Mouse (Mus musculus) c-Kit-positive CD71-positive TER-119-negative erythroid progenitor cells, embryonic 14.5 days (primary cell): Measurements from ENCODE around the gene Prr5l.

Experiments
- DNase-seq: peaks from one replicate; pipeline ENCODE4 v3.0.0-alpha.2; 2013; ENCODE audit warnings: low read depth

Prr5l gene

DNA sequence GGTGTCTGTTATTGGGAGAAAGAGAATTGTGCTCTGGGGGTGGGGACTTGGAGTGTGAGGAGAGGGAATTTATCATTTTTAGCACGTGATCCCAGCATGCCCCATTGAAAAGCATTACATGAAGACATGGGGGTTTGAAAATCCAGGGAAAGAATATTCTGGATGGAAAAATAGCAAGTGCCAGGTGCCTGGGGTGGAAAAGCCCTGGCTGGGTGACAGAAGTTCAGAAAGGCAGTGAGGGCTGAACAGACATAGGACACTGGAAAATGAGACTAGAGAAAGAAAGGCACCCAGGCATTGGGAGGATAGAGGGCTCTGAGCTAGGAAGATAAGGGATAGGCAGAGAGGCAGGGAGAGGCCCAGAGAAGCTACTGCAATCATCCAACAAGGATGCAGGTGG lies 62.0 kb downstream of the Prr5l start:
- DNase-seq: no peak

- no peak for DNase-seq
Measured at GRCm38 (mm10) chr2:101818986-101819764, 63.7 kb downstream of the Prr5l start.

- DNase-seq: no peak
Measured at GRCm38 (mm10) chr2:101816646-101817308, 66.0 kb downstream of the Prr5l start.

GRCm38 (mm10) chr2:101815250-101815934 lies 67.4 kb downstream of the Prr5l start:
- DNase-seq: no peak

DNA sequence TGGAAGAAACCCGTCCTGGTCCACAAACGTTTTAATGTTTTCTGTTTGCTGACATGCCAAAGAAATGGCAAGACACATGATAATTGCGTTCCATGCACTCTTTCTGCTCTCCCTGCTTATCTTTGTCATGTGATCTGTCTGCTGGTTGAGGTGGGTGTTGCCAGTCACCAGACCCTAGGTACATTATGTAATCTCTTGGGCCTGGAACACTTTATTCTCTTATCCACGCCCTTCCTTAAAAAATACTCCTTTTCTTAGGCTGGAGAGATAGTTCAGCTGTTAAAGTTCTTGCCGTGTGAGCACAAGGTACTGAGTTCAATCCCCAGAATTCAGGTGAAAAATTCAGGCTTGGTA lies 68.6 kb downstream of the Prr5l start:
- DNase-seq: no peak

GRCm38 (mm10) chr2:101813581-101814271 lies 69.1 kb downstream of the Prr5l start:
- DNase-seq: no peak

GRCm38 (mm10) chr2:101811925-101812324 lies 70.9 kb downstream of the Prr5l start:
- DNase-seq: no peak

DNA sequence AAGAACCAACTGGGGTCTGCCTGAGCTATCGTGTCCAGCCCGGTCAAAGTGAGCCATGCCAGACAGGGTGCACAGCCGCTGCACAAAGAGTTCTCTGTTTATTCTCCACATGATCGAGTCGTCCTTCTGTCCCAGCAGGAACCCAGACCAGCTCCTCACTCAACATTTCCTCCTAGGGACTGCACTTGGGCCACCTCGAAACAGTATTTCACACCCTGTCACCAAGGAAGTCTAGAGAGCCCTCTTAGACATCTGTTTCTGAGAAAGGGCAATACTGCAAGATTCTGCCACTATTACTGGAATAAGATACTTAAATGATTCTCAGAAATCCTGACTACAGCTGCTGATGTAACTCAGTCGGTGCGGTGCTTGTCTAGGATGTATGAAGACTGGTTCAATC lies 72.1 kb downstream of the Prr5l start:
- no peak for DNase-seq

DNA sequence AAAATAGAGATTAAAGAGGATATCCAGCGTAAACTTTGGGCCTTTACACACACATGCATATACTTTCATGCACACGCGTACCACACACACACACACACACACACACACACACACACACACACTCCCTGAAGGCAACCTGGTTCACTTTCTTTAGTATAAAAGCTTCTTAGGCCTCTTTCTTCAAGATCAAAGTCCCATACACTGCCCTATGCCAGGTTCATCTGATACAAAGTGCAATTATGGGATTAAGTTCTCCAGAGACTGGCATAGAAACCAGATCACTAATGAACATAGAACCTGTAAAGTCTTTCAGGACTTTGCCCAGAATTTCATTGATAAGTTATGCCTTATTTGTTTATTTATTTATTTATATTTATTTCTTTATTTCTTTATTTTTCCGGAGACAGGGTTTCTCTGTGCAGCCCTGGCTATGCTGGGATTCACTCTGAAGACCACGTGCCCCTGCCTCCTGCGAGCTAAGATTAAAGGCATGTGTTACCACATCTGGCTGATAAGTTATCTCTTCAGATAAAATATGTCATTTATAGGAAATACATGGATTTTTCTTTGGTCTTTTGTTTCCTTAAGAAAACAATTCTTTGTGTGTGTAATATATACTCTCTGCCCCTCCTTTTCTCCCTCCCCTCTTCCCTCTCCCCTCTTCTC lies 73.1 kb downstream of the Prr5l start:
- no peak for DNase-seq

DNA sequence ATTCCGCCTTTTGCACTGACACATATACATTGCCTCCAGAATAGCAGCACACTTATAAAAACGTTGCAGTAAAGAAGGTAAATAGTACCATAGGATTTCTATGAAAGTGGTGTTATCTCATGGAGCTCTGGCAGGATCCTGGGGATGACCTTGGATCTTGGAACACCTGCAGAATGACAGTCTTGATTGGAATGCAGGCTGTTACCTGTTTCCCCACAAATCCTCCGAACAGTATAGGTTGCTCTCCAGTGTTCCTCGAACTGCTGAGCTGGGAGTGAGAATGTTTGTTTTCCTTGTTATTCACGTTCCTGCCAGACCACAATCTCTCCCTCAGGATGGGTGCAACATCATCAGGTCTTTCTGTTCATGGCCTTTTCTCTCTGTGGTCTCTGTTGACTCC lies 75.1 kb downstream of the Prr5l start:
- no peak for DNase-seq

DNA sequence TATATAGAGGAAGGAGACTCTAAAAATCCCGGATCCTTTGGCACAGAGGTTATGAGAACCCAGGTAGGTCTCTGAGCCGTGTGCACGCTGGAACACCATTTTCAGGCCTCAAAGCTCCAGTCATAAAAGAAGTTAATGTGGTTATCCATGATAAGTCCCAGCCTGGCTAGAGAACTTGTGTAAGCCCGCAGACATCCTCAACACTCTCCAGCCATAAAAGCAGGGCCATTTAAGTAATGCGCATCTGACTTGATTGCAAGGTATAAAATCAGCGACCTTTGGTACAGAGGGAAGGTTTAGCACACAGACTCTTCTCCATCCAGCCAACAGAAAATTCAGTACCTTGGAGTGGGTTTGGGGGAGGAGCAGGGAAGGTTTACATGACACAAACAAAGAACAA lies 80.6 kb downstream of the Prr5l start:
- DNase-seq: no peak

- no peak for DNase-seq
Measured at GRCm38 (mm10) chr2:101797901-101798250, 85.0 kb downstream of the Prr5l start.

GRCm38 (mm10) chr2:101797166-101797900 lies 85.5 kb downstream of the Prr5l start:
- DNase-seq: no peak

GRCm38 (mm10) chr2:101796287-101797115 lies 86.3 kb downstream of the Prr5l start:
- DNase-seq: no peak

DNA sequence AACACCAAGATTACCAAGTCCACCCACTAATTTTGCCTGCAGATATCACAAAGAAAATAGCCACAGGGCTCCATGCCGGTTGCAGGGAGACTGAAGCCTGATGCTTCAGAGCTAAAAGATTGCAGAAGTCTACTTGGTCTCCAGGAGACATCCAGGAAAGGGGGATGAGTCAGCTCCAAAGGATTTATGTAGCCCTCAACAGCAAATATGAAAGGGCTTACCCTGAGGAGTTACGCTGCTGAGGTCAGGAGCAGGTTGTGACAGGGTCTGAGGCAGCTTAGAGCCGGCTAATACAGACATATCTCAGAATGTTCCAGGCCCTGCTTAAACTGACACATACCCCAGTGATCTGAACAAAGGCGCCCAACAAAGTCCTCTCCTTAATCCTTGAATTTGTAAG lies 90.7 kb downstream of the Prr5l start:
- DNase-seq: no peak

DNA sequence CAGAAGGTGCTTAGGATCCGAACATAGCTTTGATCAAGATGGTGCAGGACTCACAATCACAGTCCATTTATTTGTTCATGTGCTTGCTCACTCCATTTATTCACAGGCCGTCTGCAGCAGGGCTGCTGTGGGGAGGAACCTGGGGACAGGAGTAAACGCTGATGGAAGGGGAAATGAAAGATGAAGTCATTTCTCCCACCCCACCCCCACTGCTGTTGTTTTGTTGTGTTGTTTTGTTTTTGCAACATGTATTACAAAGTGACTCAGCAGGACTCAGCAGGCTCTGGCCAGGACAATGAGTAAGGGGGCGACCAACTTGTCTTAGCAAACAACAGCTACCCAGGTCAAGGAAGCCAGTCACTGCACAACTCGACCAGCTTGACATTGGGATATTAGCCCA lies 99.6 kb downstream of the Prr5l start:
- DNase-seq: no peak

DNA sequence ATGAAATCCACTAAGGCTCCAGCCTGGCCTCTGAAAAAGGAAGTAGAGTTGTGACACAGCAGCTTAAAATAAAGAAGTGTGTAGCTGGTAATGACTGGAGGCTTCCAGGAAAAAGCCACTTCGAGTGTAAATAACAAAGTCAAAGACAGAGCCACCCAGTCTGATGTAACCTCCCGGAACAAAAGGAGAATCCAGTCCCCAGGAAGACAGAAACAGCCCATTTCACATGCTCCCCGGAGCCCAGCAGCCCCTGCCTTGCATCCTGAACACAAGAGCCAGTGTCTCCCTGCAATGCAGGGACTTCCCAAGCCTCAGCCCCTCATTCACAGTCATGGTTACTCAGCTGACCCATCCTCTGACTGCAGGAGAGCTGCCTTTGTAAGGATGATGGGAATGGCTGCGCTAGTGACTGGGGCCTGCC lies 101.5 kb downstream of the Prr5l start:
- DNase-seq: no peak

- no peak for DNase-seq
Measured at GRCm38 (mm10) chr2:101778080-101778479, 104.7 kb downstream of the Prr5l start.

DNA sequence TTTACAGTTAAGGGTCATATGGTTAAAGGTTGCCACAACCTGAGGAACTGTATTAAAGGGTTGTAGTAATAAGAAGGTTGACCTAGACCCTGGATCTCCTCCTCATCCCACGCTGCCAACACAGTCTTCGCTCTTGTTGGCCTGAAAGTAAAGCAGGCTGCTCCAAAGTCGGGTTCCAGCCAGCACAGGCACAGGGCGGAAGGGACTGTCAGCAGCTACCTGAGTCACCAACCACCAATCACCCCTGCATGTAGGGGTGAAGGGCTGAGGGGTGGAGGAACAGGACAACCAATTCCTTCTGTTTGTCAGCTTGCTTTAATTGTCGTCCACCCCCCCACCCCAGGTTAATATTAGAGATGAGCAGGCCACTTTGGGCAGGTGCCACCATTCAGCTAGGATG lies 119.3 kb downstream of the Prr5l start:
- no peak for DNase-seq

GRCm38 (mm10) chr2:101762955-101763386 lies 119.9 kb downstream of the Prr5l start:
- DNase-seq: no peak
